Mouse (Mus musculus) cerebellum, adult 8-10 months (tissue): ENCODE data around the gene Mrpl30.

Experiments
- DNase-seq: peaks from one replicate; pipeline ENCODE4 v3.0.0; 2022

Mrpl30 gene

GRCm38 (mm10) chr1:37903178-37903577 is 12.9 kb downstream of the Mrpl30 start:
- no peak for DNase-seq

GRCm38 (mm10) chr1:37912751-37913150 is 22.5 kb downstream of the Mrpl30 start:
- DNase-seq = no peak

- DNase-seq = no peak
These were observed 26.1 kb downstream of the Mrpl30 start, which contains the start of gene Lyg2 for GRCm38 (mm10) chr1:37916393-37916792. TSS of gene Lyg2 (minus strand) at chr1:37916493.

- DNase-seq = no peak
These were observed 27.4 kb downstream of the Mrpl30 start for GRCm38 (mm10) chr1:37917666-37918065.

GRCm38 (mm10) chr1:37918096-37918495 is 27.8 kb downstream of the Mrpl30 start:
- no peak for DNase-seq

- peak; percentile 11 for DNase-seq
These were observed 32.3 kb downstream of the Mrpl30 start for GRCm38 (mm10) chr1:37922536-37922935.

- no peak for DNase-seq
These were observed 35.7 kb downstream of the Mrpl30 start for GRCm38 (mm10) chr1:37925971-37926370.

- no peak for DNase-seq
These were observed 41.5 kb downstream of the Mrpl30 start for GRCm38 (mm10) chr1:37931806-37932205.
